Mouse (Mus musculus) cerebellum, postnatal 25 days (tissue): ENCODE data around the gene Olfr948.

ENCODE experiments used
- DNase-seq, 2 experiments: peaks; one replicate each; pipeline ENCODE4 v3.0.0; 2021; ENCODE audit warnings: mixed read lengths in 2 of 2

Olfr948 gene

DNA sequence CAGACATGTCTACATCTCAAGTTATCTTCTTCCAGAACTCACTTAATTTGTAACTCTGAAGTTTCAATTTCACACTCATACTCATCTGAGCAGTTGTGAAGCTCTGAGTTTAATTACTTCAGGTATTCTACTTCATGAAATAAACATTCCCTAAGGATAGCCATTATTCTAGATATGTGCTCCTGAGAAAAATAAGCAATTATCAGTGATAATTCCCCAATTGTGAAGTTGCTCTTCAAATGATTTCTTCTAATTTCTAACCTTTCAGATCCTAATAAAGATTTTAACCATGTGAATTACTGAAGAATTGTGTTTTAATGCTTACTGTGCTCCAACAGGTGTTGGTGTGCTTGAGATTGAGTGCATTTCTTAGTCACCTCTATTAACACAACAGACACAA, at the start of gene Olfr948:
Olfr948 (minus strand) TSS at position 101 of the 400 bp plus-strand sequence.
- no peak for DNase-seq

- DNase-seq = no peak
Observed at GRCm38 (mm10) chr9:39287136-39287535, 38.7 kb downstream of the Olfr948 start.

- no peak for DNase-seq
Observed at GRCm38 (mm10) chr9:39276718-39277117, 49.1 kb downstream of the Olfr948 start, which contains the start of gene Olfr945. Gene Olfr945 (minus strand): TSS chr9:39276818.
